Mouse (Mus musculus) ES-E14 (cell line): ENCODE results near the gene Gm27021.

Source experiments
- CHD2 ChIP-seq: IDR thresholded peaks from 2 replicates; pipeline ENCODE4 v1.6.1; 2014; ENCODE audit warnings: mild to moderate bottlenecking, low read depth, low read length, inconsistent platforms
- HCFC1 ChIP-seq: IDR thresholded peaks from 2 replicates; pipeline ENCODE4 v1.6.1; 2012; ENCODE audit warnings: low read length, inconsistent platforms, borderline replicate concordance; ENCODE audit not compliant: insufficient read depth
- MAFK ChIP-seq: IDR thresholded peaks from 2 replicates; pipeline ENCODE4 v1.6.1; 2014; ENCODE audit warnings: mild to moderate bottlenecking, low read depth, low read length, inconsistent platforms; ENCODE audit not compliant: insufficient read depth
- ZC3H11A ChIP-seq: IDR thresholded peaks from 2 replicates; pipeline ENCODE4 v1.6.1; 2012; ENCODE audit warnings: low read depth, mild to moderate bottlenecking, inconsistent platforms, low read length, borderline replicate concordance

DNA sequence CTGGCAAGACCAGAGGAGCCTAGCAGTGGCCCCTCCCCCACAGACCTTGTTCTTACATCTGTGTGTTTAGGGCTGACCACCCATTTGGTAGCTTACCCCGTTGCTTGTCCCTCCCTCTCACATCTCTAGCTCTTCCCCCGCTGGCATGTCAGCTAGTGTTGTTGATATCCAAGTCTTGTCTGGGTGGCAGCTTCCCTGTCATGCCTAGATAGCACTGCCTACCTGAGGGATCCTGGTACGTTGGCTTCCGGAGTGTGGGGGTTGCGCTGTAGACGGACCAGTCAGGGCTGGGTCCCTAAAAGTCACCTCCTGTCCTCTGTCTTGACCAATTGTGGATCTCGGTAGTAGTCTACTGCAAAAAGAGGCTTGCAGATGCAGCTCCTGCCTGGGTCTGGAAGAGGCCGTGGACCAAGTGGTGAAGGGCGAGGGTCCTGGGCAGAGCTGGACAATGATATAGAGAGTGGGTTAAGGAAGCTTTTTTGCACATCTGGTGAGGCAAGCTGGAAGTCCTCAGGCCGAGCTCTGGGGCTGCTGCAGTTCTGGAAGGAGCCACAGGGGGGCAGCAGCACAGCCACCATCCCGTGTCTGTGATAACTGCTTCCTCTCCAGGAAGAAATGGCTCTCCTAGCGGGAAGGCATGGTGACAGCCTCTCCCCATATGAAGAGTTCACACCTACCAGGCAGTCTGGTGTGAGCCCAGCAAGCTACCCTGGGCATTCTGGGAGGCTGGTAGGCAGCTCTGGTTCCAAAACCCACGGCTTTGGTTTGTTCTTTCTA, 97.8 kb downstream of the Gm27021 start:
- TF ChIP-seq HCFC1 = no peak
- 0 out of 2 replicates have a peak, but pooled peaks have one; percentile 39 for TF ChIP-seq ZC3H11A
- no peak for TF ChIP-seq MAFK
- no peak for TF ChIP-seq CHD2
